Mouse (Mus musculus) kidney, adult 11 months (tissue): Measurements from ENCODE around the gene Kif14.
A peak's percentile ranks its signal among the peaks of the same experiment; 100 is the strongest.
"Not testable (repeated sequence)": the region's sequence is repeated elsewhere in the genome, so short reads cannot be mapped to it uniquely, and the experiment has no call there.

Source experiments
- DNase-seq: peaks from one replicate; pipeline ENCODE4 v3.0.0; 2022

The Kif14 gene

DNA sequence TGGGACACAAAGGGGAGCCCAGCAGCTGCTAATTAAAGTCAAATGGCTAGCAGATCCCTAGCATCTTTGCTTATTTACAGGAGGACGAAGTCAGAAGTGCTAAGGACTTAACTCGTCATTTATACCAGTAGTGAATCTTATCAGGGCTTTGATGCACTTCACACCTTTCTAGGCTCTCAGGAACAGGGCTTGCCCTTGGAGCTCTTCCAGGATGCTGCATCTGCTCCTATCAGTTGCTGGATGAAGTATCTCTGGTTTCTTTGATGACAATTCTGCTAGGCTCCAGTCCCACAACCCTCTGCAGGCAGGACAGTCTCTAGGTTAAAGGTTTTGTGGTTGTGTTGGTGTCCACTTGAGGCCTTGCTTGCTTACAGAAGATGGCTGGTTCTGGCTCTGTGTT lies 26.1 kb downstream of the Kif14 start:
- no peak for DNase-seq

DNA sequence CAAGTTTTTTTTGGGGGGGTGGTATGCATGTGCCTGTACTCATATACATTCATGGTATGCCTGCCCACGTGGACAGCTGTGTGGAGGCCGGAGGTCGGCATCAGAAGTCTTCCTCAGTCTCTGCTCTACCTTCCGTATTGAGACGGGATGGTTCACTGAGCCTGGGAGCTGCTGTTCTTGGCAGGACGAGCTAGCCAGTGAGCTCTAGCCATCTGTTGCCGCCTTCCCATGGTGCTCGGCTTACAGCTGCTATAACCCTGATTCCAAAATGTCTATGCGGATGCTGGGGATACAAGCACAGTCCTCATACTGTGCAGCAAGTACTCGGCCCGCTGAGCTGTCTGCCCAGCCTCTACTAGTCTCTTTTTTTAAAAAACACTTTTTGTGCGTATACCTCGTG lies 33.2 kb downstream of the Kif14 start:
- DNase-seq = no peak

DNA sequence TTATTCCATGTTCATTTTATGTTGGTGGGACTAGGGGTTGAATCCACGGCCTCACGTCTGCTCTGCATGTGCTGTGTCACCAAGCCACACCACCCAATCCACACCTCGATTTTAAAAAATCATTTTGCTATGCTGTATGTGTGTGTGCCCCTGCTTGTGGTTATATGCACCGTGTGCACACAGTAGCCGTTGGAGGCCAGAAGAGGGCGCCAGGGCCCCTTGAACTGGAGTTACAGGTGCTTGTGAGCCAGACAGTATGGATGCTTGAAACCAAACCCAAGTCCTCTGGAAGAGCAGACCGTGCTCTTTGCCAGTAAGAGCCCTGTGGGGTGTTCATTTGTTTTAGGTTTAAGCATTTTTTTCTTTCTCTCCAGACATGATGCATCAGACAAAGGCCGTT lies 36.8 kb downstream of the Kif14 start:
- no peak for DNase-seq

- not testable (repeated sequence) for DNase-seq
Observed at GRCm38 (mm10) chr1:136506255-136506654, 40.1 kb downstream of the Kif14 start.

- no peak for DNase-seq
Observed at GRCm38 (mm10) chr1:136512317-136512716, 46.2 kb downstream of the Kif14 start.

DNA sequence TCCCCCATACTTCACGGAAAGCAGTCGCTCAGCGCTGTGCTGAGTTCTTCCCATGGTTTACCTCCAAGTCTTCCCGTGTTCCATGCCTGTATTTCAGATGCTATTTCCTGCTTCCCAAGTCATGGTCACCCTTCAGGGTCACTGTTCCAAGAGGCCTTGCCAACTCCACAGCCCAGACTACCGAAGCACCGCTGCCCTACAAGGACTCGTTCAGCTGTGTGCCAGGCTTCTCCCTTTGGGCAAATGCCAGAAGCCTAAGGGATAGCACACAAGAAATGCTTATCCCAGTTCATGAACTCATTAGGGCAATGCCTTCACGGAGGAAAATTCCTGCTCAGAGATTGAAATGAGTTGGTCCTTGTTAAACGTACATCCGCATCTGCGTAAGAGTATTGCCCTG lies 47.0 kb downstream of the Kif14 start:
- DNase-seq = no peak

DNA sequence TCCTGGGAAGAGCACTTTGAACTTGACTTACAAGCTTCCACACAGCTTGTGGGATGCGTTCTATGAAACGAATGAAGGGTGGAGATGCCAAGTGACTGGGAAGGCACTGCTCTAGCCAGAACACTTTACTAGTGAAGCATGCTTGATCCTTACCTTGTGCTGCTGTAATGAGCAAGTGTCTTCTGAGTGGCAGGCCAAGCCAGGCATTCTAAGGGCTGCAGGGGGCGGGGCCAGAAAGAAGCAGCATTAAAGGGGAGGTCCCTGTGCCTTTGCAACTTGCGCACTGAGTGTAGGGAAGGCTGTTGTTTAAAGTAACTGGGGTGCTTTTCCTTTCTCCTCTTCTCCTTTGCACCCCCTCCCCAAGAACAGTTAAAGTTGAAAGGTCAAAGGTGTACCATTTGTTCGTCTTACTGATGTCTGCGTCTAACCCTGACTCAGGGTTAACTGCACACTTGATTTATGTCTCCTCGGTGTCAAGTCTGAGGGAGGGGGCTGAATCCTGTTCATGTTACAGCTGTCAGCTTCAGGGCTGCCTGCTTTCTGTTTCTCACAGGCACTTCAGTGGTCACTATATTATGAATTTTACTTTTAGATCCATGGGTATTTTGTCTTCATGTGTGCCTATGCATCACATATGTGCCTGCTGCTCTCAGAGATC lies 52.7 kb downstream of the Kif14 start:
- DNase-seq = no peak

- DNase-seq = no peak
Observed at GRCm38 (mm10) chr1:136521363-136521937, 55.3 kb downstream of the Kif14 start.

- DNase-seq = no peak
Observed at GRCm38 (mm10) chr1:136524917-136525316, 58.8 kb downstream of the Kif14 start.

DNA sequence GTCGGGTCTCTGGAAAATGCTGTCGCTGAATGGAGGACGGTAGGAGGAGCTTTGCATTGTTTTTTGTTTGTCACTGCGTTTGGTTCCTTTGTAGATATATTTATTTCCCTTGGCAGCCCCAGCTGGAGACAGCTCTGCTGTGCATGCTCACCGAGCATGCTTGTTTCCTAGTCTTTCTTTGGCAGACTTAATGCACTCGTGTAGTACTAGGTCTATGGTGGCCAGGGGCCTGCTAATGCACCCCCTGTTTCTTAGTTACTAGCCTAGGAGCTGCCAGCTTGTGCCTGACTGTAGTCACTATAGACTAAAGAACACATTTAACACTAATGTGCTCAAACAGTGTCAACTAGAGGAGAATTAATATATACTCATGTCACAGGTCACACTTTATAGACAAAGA lies 59.7 kb downstream of the Kif14 start:
- no peak for DNase-seq

DNA sequence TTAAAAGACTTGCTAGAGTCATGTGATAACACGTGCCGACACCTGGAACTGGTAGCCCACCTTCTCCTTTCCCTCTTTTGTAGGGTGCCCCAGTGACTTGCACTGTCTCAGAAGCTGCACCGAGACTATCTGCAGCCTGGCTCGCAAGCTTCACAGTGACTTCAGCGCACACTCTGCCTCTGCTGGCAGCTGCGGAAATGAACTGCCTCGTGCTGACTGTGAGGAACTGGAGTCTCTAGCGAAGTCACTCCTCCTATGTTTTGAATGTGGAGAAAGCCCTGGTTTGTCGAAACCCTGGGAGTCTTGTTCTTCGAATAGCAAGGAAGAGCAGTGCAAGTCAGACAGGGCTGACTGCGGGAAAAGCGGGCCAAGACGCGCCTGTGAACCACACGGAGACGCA lies 61.0 kb downstream of the Kif14 start:
- no peak for DNase-seq

- no peak for DNase-seq
Observed at GRCm38 (mm10) chr1:136532556-136532955, 66.4 kb downstream of the Kif14 start.

- DNase-seq = no peak
Observed at GRCm38 (mm10) chr1:136536947-136537346, 70.8 kb downstream of the Kif14 start.

GRCm38 (mm10) chr1:136538247-136538646 lies 72.1 kb downstream of the Kif14 start:
- DNase-seq = peak; percentile 69

DNA sequence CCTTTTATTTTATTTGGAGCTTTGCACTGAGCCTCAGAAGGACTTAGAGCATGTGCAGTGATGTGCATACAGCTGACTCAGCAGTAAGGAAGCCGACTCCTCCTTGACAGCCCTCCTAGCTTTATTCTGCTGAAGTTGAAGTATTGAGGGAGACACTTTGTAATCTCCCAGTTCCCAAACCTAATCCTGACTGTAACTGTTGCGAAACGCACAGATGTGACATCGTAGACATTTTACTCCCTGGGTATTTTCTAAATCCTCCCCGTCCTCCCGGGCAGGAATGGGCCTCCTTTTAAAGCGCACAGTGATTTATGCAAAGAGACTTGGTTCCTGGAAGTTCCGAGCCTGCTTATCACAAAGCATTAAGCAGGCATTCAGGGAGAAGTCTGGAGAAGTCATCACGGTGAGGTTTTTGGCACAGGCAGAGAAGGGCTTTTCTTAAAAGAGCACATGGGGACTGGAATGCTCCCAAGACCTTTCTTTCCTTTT lies 74.3 kb downstream of the Kif14 start:
- no peak for DNase-seq

DNA sequence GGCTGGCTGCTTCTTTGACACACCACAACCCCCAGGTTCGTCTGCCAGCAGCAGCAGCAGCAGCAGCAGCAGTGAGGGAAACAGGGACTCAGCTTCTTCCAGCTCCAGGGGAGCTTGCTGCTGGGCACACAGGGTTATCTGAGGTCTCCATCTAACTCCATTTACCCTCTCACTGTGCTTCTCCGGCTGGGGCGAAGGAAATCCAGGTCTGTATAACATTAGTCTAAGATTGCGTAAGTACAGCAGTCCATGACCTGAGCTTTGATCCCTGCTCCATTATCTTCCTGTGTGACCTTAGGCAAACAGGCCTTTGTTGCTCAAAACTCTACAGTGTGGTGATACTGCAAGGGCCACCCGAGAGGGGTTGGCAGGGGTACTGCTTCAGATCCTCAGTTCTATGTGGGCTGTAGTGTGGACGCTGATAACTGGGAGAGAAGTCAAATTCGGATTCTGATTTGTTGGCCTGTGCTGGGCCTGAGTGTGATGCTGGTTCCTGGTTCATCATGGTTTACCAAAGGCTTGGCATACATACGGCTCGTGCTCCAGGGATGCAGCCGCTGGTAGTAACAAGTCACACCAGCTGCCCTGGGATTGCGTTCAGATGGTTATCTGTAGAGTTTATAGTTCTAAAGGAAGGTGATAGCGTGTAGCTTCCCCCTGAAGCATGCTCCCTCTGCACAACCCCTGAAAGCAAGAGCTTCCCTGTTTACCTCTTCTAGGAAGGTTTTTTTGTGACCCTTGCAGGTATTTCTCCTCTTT lies 75.7 kb downstream of the Kif14 start:
- no peak for DNase-seq

DNA sequence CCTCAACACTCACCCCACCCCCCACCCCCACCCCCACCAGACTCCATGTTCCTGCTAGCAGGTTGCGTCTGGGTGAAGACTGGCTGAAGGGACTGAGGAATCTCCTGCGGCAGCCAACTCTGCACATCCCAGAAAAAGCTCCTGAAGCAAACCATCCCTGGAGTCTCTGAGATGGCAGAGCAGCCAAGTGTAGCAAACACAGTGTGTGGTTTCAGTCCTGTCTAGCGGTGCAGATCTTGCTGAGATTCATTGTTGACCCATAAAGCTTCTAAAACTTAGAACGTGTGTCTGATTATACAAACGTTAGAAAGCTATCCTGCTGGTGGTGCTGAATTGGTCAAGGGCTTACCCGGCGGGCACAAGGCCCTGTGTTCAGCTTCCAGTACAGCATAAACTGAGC lies 77.8 kb downstream of the Kif14 start:
- DNase-seq = no peak

DNA sequence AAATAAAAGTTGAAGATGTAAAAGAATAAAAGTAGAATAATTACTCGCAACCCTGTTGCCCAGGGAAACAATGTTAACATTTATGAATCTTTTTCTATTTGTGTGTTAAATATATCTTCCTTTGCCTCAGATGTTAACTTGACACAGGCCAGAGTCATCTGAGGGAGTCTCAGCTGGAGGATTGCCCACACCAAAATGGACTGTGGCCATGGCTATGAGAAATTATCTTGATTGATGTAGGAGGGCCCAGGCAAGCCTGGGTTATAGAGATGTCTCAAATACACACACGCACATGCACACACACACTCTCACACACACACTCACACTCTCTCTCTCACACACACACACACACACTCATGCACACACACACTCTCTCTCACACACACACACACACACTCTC lies 80.9 kb downstream of the Kif14 start:
- no peak for DNase-seq

- no peak for DNase-seq
Observed at GRCm38 (mm10) chr1:136550285-136550684, 84.1 kb downstream of the Kif14 start.

DNA sequence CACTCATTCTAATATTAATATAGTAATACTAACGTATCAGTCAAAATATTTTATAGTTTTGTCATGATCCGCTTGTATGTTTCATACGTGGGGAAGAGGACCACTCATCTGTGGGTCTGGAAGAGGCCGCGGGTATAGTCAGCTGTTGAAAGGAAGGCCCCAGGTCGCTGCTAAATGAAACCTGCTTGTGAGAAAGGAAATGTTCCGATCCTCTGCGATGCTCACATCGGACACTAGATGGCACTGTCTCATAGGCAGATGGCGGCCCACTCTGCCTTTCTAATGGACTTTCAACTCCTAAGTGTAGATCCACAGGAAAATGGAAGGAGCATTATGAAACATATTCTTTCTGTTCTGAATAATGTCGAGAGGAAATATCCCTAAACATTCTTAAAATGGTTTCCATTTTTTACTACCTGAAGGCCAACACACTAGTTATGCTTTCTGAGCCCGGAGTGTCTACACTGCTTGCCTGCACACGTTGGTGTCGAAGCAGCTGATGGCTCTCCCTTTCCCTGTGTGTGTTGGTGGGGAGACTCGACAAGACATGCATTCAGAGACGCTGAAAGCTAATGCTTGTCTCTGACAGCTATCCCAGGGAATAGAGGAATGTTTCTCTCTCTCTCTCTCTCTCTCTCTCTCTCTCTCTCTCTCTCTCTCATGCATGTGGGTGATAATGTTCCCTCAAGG lies 84.9 kb downstream of the Kif14 start:
- DNase-seq = peak; percentile 67

DNA sequence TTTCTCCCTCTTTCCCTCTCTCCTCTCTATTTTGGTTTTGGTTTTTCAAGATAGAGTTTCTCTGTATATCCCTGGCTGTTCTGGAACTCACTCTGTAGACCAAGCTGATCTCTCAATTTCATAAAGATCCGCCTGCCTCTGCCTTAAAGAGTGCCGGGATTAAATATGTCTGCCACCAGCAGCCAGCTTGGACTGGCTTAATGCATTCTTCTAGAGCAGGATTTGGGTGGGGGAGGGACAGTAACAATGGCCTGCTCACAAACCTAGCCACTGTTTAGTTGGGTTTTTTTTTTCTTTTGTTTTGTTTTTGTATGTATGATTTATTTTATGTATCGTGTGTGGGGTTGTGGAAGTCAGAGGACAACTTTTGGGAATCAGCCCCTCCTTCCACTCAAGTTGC lies 88.5 kb downstream of the Kif14 start:
- no peak for DNase-seq

DNA sequence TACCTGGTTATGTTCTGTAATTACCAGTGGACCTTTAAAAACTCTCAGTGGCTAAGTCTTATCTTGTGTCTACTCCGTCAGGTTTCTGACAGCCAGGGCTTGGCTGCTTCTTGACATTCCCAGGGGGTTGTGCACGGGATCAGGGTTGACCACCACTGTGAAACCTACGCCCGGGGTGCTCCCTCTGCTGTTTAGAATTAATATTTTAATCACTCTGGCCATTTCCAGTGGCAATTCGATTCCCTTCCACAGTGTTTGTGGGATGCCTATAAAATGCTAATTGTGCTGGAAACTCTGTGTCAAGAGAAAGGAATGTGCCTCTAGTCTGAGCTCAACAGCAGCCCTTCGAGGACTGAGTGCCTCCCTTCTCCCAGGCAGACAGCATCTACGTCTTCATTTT lies 89.7 kb downstream of the Kif14 start:
- DNase-seq = peak; percentile 38

DNA sequence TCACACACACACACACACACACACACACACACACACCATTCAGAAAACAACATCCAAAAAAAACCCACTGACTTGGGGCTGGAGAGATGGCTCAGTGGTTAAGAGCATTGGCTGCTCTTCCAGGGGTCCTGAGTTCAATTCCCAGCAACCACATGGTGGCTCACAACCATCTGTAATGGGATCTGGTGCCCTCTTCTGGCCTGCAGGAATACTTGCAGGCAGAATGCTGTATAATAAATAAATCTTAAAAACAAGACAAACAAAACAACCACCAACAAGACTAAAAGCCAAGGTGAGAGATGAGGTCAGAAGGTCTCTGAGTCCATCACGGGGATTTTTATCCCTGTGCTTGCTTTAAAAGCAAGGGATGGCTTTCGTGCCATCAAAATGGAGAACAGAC lies 90.5 kb downstream of the Kif14 start:
- DNase-seq = not testable (repeated sequence)

DNA sequence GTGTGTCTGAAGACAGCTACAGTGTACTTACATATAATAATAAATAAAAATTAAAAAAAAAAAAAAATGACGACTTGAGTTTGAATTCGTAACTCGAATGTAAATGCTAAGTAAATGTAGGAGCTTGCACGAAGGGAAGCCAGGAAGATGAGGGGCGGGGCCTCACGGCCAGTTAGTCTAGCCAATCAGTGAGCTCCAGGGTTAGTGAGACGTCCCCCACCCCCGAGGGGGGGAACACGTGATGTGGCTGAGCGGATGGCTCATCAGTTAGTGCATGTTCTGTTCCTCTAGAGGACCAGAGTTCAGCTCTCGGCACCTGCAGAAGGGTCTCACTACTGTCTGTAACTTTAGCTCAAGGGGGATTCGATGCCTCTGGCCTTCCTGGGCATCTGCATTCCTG lies 91.3 kb downstream of the Kif14 start:
- DNase-seq = no peak
